Mouse (Mus musculus) liver, embryonic 16.5 days (tissue): Measurements from ENCODE around the gene Nhlh1. TPM values are rescaled to one million over a fixed set of nuclear protein-coding genes. Genes with fewer than 3 reads are reported as not detected.

Experiments
- ATAC-seq: fragments of 200-750 bp; cut with Nextera tagmentation; 2 replicates; pipeline ENCODE4 v1.8.0; 2017; ENCODE audit warnings: low read depth, mild to moderate bottlenecking, moderate number of reproducible peaks, moderate library complexity
- H3K27ac ChIP-seq: fragments of 300-500 bp; sonication (generic); 2 replicates; pipeline ENCODE4 v1.5.1; 2014; ENCODE audit warnings: mild to moderate bottlenecking, low read length
- H3K27me3 ChIP-seq: fragments of 300-500 bp; sonication (generic); 2 replicates; pipeline ENCODE4 v1.6.1; 2014; ENCODE audit warnings: low read depth, low read length, mixed read lengths; ENCODE audit not compliant: control insufficient read depth, insufficient read depth
- H3K36me3 ChIP-seq: fragments of 300-500 bp; sonication (generic); 2 replicates; pipeline ENCODE4 v1.6.1; 2014; ENCODE audit warnings: mild to moderate bottlenecking; ENCODE audit not compliant: control insufficient read depth, insufficient read depth
- H3K4me1 ChIP-seq: fragments of 300-500 bp; sonication (generic); 2 replicates; pipeline ENCODE4 v1.6.1; 2014; ENCODE audit warnings: low read depth, low read length, mixed read lengths; ENCODE audit not compliant: control insufficient read depth
- H3K4me2 ChIP-seq: fragments of 300-500 bp; sonication (generic); 2 replicates; pipeline ENCODE4 v1.6.1; 2014; ENCODE audit warnings: low read depth, low read length, mixed read lengths
- H3K4me3 ChIP-seq: fragments of 300-500 bp; sonication (generic); 2 replicates; pipeline ENCODE4 v1.5.1; 2014; ENCODE audit warnings: low read depth, mild to moderate bottlenecking, low read length
- H3K9ac ChIP-seq: fragments of 300-500 bp; sonication (generic); 2 replicates; pipeline ENCODE4 v1.6.1; 2014; ENCODE audit warnings: low read depth, low read length
- H3K9me3 ChIP-seq: fragments of 300-500 bp; sonication (generic); replicated peaks from 2 replicates; pipeline ENCODE4 v1.6.1; 2016; ENCODE audit warnings: low read length; ENCODE audit not compliant: control insufficient read depth
- WGBS: fragments of 180-500 bp; shearing (Covaris S2); extraction: QIAGEN DNeasy Blood & Tissue Kit; methylation state at CpG from one replicate; pipeline ENCODE4 v1.1.7; 2014; ENCODE audit not compliant: insufficient replicate concordance; 5-methylcytosine and 5-hydroxymethylcytosine counted together
- polyA plus RNA-seq: library from polyadenylated mRNA; unstranded; fragments of >200 nt; fragmentation: Nextera tagmentation; extraction: Ambion mirVana; gene quantifications from 2 replicates; pipeline ENCODE4 v1.2.1, GENCODE M21; 2015

Nhlh1 gene
- polyA plus RNA-seq, 1 experiment from 2014 or later = not detected

- 52% methylated on average over 5 of the region's 5 CpGs for WGBS
- no peak overlapping the region for H3K9ac ChIP-seq
- peaks cover 15% of the 10 kb centered on the region for H3K36me3 ChIP-seq
- no peak overlapping the region for H3K4me3 ChIP-seq
- H3K4me2 ChIP-seq = no peak overlapping the region
- no peak for ATAC-seq
- no peaks in the 10 kb centered on the region for H3K9me3 ChIP-seq
- peaks cover 8% of the 10 kb centered on the region for H3K4me1 ChIP-seq
- no peak overlapping the region for H3K27ac ChIP-seq
- H3K27me3 ChIP-seq = no peaks in the 10 kb centered on the region
Measured at GRCm38 (mm10) chr1:172077981-172078380, 20.6 kb upstream of the Nhlh1 start.

DNA sequence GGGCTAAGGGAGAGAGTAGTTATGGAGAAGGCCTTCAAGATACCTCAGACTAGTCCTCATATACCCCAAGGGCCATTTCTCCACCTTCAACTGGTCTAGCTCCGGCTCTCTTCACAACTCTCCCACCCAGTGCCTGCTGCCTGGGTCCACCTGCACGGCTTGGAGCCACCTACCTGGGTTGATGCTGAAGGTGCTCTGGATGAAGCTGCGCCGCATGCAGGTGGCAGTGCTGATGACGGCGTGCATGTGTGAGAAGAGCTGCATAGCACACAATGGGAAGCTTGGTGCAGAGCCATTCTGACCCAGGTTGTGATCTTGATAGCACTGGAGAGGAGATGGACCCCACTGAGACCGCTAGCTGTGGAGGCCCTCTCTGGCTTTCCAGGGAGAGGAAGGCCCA is 15.2 kb upstream of the Nhlh1 start:
- Histone ChIP-seq H3K4me2 (no peak overlapping the region), H3K9ac (no peak overlapping the region), H3K4me3 (no peak overlapping the region), H3K27me3 (no peaks in the 10 kb centered on the region), H3K9me3 (no peaks in the 10 kb centered on the region), H3K36me3 (peaks cover 54% of the 10 kb centered on the region), H3K27ac (no peak overlapping the region), H3K4me1 (no peaks in the 10 kb centered on the region)
- WGBS = 84% methylated on average over 7 of the region's 7 CpGs
- ATAC-seq = no peak

- no peak overlapping the region for H3K27ac ChIP-seq
- no peak for ATAC-seq
- no peaks in the 10 kb centered on the region for H3K27me3 ChIP-seq
- H3K4me3 ChIP-seq = no peak overlapping the region
- 72% methylated on average over 4 of the region's 4 CpGs for WGBS
- peaks cover 64% of the 10 kb centered on the region for H3K36me3 ChIP-seq
- no peak overlapping the region for H3K4me2 ChIP-seq
- H3K4me1 ChIP-seq = no peaks in the 10 kb centered on the region
- no peak overlapping the region for H3K9ac ChIP-seq
- H3K9me3 ChIP-seq = no peaks in the 10 kb centered on the region
Measured at GRCm38 (mm10) chr1:172071556-172071955, 14.2 kb upstream of the Nhlh1 start.

DNA sequence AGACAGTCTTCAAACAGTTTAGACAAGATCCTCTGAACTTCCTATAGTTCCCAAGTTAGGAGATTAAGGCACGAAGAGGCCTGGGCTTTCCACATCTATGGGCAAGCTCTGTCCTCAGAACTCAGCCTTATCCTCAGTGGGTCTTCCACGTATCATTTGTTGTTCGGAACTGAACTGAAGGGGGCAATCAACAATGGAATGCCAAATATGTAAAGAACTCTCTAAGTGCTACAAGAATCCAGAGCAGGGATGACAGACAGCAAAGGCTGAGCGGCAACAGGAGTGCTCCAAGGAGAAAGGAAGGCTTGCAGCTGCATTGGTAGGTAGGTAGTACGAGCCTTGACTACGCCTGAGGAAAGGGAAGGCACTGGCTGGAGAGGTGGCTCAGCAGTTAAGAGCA is 12.9 kb upstream of the Nhlh1 start:
- no peak overlapping the region for H3K4me2 ChIP-seq
- no peak for ATAC-seq
- no peaks in the 10 kb centered on the region for H3K9me3 ChIP-seq
- H3K4me1 ChIP-seq = no peaks in the 10 kb centered on the region
- no peak overlapping the region for H3K9ac ChIP-seq
- WGBS = 81% methylated on average over 6 of the region's 6 CpGs
- H3K36me3 ChIP-seq = peaks cover 70% of the 10 kb centered on the region
- H3K27me3 ChIP-seq = no peaks in the 10 kb centered on the region
- H3K27ac ChIP-seq = no peak overlapping the region
- no peak overlapping the region for H3K4me3 ChIP-seq

DNA sequence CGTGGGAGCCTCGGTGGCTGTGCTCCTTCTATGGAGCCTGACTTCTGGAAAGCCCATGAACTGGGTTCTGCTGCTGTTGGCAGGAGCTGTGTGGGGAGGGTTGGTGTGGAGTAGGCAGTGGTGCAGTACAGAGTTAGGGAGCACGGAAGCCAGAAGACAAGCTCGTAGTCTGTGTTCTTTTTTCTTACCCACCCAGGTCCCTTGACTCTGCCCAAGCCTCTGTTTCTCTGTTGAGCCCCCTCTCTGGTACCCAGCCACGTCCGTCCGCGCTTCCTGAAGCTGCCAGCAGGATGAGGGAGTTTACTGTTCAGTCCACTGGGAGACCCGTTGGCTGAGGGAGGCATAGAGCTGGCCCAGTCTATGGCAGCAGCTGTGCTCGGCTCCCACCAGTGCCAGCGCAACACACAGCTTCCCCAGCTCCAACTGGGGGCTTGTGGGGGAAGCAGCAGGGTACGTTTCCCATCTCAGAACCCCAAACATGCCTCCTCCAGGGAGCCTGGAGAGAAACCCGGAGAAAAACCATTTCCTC is 7.3 kb upstream of the Nhlh1 start:
- Histone ChIP-seq H3K4me3 (no peak overlapping the region), H3K4me2 (no peak overlapping the region), H3K4me1 (no peaks in the 10 kb centered on the region), H3K9me3 (no peaks in the 10 kb centered on the region), H3K27ac (no peak overlapping the region), H3K9ac (no peak overlapping the region), H3K36me3 (peaks cover 29% of the 10 kb centered on the region), H3K27me3 (no peaks in the 10 kb centered on the region)
- no peak for ATAC-seq
- 74% methylated on average over 13 of the region's 13 CpGs for WGBS

DNA sequence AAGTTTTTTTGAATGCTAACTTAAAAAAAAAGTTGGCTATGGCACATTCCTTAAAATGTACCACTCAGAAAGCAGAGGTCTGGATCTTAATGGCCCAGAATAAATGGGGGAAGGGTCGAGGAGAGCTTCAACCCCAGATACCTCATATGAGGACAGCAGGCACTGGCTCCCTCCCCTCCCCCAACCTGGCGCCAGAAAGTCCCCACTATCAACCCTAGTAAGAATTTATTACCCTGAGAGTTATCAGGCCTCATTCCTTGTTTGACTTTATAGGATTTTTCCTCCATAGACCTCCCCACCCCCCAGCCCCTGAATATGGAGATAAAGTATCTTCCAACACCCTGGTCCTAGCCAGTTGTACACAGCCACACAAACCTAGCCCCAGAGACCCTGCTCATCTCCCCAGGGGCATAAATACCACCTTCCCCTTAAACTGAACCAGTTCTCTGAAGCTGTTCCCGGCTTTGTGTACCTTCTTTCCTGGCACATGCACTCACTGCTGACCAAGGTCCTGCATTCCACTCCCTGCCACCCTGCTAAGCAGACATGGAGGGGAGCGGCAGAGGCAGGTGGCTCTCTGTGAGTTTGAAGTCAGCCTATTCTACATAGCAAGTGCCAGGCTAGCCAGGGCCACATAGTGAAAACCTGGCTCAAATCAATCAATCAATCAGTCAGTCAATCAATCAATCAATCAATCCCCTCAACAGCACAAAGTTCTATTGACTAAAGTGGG is 6.1 kb upstream of the Nhlh1 start:
- H3K9me3 ChIP-seq = no peaks in the 10 kb centered on the region
- no peaks in the 10 kb centered on the region for H3K27me3 ChIP-seq
- ATAC-seq = no peak
- H3K4me3 ChIP-seq = no peak overlapping the region
- no peak overlapping the region for H3K27ac ChIP-seq
- H3K36me3 ChIP-seq = peaks cover 19% of the 10 kb centered on the region
- H3K9ac ChIP-seq = no peak overlapping the region
- H3K4me1 ChIP-seq = no peaks in the 10 kb centered on the region
- 41% methylated on average over 4 of the region's 4 CpGs for WGBS
- no peak overlapping the region for H3K4me2 ChIP-seq

- H3K9me3 ChIP-seq = no peaks in the 10 kb centered on the region
- H3K27ac ChIP-seq = no peak overlapping the region
- no peak overlapping the region for H3K4me2 ChIP-seq
- 69% methylated on average over 2 of the region's 2 CpGs for WGBS
- no peak overlapping the region for H3K9ac ChIP-seq
- H3K4me1 ChIP-seq = no peaks in the 10 kb centered on the region
- peaks cover 12% of the 10 kb centered on the region for H3K36me3 ChIP-seq
- no peak for ATAC-seq
- no peak overlapping the region for H3K4me3 ChIP-seq
- no peaks in the 10 kb centered on the region for H3K27me3 ChIP-seq
Measured at GRCm38 (mm10) chr1:172062101-172062500, 4.7 kb upstream of the Nhlh1 start.

- WGBS = 46% methylated on average over 8 of the region's 8 CpGs
- H3K4me3 ChIP-seq = no peak overlapping the region
- ATAC-seq = no peak
- no peak overlapping the region for H3K4me2 ChIP-seq
- H3K27me3 ChIP-seq = peaks cover 3% of the 10 kb centered on the region; the same call in 1 of the 2 replicates
- no peak overlapping the region for H3K9ac ChIP-seq
- no peaks in the 10 kb centered on the region for H3K4me1 ChIP-seq
- no peak overlapping the region for H3K27ac ChIP-seq
- H3K9me3 ChIP-seq = no peaks in the 10 kb centered on the region
- H3K36me3 ChIP-seq = peaks cover 6% of the 10 kb centered on the region; the same call in 1 of the 2 replicates
Measured at GRCm38 (mm10) chr1:172061217-172061616, 3.8 kb upstream of the Nhlh1 start.

DNA sequence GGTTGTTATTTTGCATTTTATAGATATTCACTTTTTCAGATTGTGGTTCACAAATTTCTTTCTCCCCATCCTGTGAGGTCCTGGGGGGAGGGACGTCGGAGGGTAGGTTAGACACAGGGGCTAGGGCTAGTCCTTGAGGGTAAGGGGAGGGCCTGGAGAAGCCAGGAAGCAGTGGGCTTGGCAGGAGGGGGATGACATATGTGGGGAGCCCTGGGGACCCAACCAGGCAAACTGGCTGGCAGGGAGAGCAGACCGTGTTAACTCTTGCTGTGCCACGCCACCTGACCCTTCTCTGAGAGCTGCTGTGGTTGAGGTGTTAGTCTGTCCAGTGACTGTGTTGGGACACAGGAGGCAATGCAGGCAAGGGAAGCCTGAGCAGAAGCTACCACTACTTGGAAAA is 3.3 kb upstream of the Nhlh1 start:
- H3K36me3 ChIP-seq = peaks cover 4% of the 10 kb centered on the region; the same call in 1 of the 2 replicates
- H3K27me3 ChIP-seq = peaks cover 3% of the 10 kb centered on the region; the same call in 1 of the 2 replicates
- no peak overlapping the region for H3K4me2 ChIP-seq
- H3K4me1 ChIP-seq = no peaks in the 10 kb centered on the region
- H3K27ac ChIP-seq = no peak overlapping the region
- H3K9me3 ChIP-seq = no peaks in the 10 kb centered on the region
- no peak overlapping the region for H3K4me3 ChIP-seq
- no peak for ATAC-seq
- 50% methylated on average over 4 of the region's 4 CpGs for WGBS
- H3K9ac ChIP-seq = no peak overlapping the region
